Mouse (Mus musculus) gastrocnemius, postnatal 36 days (tissue): ENCODE data around the gene Nat9. TPM values are rescaled to one million over a fixed set of nuclear protein-coding genes. Genes with fewer than 3 reads are reported as not detected.

Experiments
- DNase-seq, 2 experiments: peaks; one replicate each; pipeline ENCODE4 v3.0.0; 2022
- intact Hi-C: fragments of 180-260 bp; cut with DNase I; formaldehyde crosslinking; loops from one replicate; pipeline ENCODE4 v1.15.1; 2025
- total RNA-seq, 2 experiments: library from RNA; stranded (reverse); gene quantifications; 2 replicates each; pipeline ENCODE4 v1.2.3; 2021

The Nat9 gene
- total RNA-seq, 2 experiments from 2014 or later, result 10.6 to 12.9 TPM

DNA sequence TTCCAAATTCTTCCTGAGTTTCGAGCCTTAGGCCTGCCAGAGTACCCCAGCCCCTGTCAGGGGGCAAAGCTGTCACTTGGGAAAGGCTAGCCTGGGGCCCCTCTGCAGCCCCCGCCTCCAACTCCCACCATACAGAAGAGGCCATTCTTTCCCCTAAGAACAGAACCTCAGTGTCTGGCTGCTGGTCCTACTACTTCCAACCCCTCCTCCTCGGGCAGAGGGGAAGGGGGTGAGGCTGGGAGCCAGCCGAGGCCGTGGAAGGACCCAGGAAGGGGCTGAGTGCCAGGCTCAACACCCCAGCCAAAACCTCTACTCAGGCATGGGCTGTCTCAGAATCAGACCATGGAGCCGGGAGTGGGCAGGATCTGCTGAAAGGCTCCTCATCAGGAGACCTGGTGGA, 8.5 kb downstream of the Nat9 start:
- DNase-seq, result no peak
- intact Hi-C loops, result no loop called here

DNA sequence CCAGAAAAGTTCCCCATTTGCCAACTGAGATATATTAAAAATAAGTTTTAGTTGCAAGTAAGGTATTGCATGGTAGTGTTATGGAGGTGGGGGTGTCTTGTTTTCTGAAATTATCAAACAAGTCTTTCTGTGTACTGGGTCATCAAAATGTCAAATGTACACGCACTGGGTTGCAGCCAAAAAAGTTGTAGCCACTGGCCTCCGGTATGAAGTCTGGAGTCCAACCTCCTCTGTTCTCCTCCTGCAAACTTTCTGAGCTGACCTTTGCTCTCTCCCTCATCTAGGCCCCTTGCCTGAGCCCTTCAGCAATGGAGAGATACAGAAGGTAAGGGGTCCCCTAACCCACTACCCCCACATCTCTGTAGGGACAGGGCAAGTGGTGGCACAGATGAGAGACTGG, 8.9 kb downstream of the Nat9 start:
- intact Hi-C loops, result no loop called here
- DNase-seq, result no peak

DNA sequence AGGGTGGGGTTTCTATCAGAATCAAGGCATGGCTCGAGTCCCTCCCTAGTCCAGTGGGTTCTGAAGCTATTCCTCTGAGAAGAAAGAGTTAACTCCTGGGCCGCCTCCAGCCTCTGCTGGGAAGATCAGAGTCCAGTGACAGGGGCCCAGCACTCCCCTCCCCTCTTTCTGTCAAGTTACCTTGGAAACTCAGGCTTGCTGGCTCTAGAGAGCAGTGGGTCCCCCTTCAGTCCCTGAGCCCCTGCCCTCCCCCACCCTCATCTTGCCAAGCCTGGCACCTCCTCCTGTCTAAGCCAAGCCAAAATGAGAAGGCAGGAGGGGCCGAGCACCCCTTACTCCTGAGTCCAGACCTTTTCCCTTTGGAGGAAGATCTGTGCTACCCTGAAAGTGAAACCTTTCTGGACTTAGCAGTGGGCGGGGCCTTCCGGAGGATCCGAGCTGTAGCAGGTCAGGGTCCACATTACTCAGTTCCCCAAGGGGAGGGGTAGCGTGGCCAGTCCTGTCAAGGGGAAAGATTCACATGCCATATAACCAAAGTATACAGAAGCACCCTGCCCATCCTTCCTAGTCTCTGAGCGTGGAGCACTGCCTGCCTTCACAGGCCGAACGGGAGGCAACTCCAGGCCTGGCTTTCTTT, 10.0 kb downstream of the Nat9 start:
- no peak for DNase-seq
- intact Hi-C loops, result no loop called here

DNA sequence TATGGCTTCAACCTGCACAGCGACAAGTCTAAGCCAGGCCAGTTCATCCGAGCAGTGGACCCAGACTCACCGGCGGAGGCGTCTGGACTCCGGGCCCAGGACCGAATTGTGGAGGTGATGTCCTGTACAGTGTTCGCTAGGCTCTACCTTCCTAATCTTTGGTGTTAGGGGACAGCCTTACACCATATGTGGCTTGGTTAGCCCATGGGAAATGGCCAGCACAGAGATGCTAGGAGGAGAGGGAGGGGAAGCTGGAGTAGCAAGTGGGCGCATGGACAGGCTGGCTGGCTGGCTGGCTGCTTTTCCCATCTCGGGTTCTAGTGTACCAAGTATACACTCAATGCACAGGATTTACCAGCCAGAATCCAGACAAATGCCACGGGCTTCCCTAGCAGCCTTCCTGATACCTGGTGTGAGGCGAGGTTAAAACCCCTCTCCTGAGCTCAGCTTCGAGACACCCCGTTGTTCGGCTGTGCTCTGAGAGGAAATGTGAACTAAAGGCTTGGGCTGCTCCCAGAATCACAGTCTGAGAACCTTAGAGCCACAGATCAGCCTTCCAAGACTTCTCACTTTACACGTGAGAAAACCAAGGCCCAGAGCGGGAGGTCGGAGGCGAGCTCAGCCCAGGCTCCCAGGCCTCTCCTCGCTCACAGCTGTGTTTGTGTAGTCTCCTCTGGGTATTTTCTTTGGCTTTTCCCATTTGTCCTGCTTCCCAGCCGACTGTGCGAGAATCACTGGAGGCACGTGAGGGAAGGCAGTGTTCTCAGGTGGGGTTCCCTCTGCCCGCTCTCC, 11.1 kb downstream of the Nat9 start:
- intact Hi-C loops, result no loop called here
- no peak for DNase-seq

DNA sequence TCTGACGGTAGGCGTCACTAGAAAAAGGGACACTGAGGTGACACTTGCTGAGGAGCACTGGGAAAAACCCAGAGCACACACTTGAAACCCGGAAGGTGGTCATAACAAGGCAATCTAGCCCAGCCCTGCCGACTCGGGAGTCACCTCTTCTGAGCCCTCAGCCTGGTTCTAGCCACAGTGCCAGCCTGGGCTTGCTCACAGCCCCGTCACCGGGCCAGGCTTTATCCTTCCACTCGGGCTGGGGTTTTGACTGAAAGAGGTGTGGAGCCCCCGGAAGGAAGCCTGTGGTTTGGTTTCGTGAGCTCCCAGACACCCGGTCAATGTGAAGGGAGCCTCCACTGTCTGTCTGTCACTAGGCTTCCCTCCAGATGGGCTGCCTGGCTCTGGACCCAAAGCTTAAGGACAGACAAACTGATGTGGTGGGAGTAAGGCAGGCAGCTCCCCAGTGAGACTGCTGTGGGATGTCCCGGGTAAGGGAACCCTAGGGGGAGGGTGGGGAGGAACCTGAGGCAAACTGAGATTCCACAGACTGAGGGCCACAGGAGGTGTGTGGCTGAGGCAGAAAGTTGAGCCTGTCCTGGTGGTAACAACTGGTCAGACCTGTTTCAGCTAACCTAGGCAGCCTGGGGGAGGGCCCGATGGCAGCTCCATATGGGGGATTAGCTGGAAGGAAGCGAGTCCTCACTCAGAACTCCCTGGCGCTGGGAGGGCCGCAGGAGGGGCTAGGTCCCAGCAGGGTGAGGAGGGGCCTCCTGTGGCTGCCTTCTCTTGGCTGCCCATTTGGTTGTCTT, 13.9 kb downstream of the Nat9 start:
- intact Hi-C loops, result no loop called here
- DNase-seq, result no peak

DNA sequence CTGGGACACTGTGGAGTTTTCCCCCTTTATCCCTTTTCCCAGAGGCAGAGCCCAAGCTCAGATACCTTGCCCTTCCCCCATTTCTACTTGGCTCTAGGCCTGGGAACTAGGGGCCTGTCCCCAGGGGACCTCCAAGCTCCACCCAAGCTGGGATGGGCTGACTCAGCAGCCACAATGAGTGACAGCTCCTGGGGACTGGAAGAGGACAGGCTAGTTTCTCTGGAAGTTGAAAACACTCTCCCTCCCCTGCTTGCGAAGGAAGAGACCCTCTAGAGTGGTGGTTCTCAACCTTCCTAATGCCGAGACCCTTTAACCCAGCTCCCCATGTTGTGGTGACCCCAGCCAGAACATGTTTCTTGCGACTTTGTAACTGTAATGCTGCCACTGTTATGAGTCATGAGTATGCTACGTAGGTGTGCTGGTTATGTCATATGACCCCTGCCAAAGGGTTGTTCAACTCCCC, 14.8 kb downstream of the Nat9 start:
- intact Hi-C loops, result no loop called here

DNA sequence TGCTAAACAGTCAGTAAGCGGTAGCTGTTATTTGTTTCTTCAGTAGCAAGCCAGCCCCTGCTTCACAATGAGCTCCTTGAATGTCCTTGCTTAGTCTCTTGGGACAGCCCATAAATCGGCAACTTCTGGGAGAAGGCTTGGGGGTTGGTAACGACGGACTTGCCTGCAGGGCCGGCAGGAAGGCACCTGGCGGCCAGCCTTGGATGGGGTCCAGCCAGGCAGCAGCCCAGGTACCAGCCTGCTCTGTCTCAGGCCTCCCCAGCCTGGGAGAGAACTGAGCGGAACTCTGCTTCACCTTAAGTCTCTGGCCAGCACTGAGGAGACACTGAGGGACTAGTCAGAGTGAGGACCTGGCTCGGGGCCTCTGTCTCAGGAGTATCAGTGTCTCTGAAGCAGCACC, 16.5 kb downstream of the Nat9 start:
- intact Hi-C loops, result no loop called here
- DNase-seq, result no peak

More for the DNA sequence above, 14.8 kb downstream of the Nat9 start:
- DNase-seq, result no peak

DNA sequence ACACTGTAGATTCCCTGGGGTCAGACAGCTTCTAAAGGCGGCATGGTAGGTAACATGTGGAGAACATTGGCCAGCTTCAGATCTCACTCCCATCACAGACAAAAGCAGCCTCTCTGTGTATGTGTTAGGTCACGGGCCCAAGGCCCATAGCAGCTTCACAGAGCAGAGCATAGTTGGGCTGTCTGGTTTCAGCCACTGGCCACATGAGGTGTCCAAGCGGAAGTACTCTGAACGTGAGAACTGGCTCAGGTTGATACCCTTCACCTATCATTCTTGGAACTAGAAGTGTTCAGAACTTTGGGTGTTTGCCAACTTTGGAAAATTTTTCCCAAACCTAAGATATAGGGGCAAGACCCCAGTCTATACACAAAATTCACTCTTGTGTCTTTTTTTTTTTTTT, 18.2 kb downstream of the Nat9 start:
- intact Hi-C loops, result no loop called here
- DNase-seq, result no peak

DNA sequence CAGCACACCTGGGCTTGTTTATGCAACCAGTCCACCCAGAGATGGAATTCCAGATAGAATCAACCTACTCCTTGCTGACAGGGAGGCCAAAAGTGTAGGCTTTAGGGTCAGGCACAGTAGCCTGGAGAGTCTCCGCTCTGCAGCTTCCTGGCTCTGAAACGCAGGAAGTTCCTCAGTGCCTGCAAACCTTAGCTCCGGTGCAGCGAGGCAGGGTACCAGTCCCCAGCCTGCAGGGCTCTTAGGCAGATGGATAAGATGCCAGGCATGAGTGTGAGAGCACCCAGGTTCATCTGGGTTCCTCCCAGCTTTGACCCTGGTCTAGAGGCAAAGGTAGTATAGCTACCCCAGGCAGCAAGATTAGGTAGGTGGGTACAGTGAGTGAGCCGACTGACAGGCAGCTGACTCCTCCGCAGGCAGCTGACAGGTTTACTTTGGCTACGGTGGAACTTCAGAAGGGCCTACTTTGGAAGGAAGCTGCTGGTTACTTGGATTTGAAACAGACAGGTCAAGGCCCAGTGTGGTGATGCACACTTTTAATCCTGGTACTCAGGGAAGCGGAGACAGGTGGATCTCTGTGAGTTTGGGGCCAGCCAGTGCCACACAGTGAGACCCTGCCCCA, 19.9 kb downstream of the Nat9 start:
- no peak for DNase-seq
- intact Hi-C loops, result no loop called here

DNA sequence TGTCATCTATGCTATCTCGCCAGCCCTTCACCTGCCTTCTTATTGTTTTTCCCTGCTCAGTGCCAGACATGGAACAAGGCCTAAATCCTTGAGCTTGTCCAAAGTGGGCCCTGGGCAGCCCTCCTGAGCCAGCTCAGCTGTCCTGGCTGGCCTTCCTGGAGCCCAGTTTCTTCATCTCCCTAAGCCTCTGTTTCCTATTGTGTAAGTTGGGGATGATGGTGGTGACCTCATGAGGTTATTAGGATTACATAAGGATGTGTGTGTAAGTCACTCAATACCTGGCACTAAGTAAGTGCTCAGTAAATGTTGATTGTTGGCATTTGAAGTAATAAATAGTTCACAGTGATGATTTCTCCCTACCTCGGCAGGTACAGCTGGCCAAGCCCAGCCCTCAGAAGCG, 20.9 kb downstream of the Nat9 start:
- intact Hi-C loops, result no loop called here
- DNase-seq, result no peak

DNA sequence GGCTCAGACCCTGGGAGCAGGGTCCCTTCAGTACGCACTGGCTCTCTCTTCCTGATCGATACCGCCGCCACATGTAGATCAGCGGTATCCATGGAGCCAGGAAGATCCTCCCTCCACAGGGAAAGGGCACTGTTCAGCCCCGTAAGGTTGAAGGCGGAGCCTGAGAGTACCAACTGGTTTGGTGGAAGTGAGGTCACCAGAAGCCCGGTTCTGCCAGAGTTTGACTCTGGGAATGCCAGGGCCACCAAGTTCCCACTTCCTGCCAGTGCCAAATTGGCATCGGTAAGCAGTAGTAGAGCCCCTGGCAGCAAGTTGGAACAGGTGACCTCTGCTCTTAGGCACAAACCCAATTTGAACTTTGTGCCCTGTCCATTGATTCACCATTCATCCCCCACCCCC, 22.7 kb downstream of the Nat9 start:
- DNase-seq, result peak in 1 of 2 experiments; percentile 15
- intact Hi-C loops, result no loop called here

DNA sequence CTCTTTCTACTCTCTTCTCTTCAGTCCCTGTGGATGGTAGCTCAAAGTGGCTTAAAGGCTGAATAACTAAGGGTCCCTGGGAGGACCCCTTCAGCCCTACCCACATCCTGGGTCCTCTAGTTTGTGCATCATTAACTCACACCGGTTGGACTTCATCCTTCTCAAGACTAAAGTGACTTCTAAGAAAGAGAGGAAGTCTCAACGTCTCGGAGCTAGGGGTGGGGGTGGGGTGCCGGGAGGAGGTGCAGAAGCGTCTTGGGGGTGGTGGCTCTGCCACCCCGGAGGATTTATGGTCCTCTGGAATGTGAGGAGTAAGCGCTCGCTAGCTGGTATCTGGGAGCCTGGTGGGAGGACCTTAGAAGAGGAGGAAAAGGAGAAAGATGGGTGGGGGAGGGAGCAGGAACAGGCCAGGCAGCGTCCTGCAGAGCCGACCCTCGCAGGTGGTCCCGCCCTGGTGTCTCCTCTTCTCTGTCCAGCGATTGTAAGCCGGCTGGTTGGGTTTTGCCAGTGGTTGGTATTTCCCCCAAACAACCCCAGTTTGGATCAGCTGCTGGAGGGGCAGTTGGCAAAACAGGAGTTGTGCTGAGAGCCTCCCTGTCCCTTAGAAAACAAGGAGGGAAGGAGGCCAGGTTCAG, 23.2 kb downstream of the Nat9 start:
- intact Hi-C loops, result no loop called here
- peak in 1 of 2 experiments; percentile 12 for DNase-seq

DNA sequence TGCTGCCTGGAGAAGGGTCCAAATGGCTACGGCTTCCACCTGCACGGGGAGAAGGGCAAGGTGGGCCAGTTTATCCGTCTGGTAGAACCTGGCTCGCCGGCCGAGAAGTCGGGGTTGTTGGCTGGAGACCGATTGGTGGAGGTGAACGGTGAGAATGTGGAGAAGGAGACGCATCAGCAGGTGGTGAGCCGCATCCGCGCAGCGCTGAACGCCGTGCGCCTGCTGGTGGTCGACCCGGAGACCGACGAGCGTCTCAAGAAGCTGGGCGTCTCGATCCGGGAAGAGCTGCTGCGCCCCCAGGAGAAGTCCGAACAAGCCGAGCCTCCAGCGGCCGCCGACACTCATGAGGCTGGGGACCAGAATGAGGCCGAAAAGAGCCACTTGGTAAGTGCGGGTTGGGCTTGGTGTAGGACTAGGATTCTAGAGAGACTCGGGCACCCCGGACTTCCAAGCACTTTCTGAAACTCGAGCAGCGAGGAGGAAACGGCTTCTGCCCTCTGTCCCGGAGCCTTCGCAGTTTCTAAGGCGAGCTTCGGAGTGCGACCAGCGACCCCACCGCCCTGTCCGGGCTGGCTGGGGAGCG, 24.0 kb downstream of the Nat9 start:
- intact Hi-C loops, result no loop called here
- no peak for DNase-seq

DNA sequence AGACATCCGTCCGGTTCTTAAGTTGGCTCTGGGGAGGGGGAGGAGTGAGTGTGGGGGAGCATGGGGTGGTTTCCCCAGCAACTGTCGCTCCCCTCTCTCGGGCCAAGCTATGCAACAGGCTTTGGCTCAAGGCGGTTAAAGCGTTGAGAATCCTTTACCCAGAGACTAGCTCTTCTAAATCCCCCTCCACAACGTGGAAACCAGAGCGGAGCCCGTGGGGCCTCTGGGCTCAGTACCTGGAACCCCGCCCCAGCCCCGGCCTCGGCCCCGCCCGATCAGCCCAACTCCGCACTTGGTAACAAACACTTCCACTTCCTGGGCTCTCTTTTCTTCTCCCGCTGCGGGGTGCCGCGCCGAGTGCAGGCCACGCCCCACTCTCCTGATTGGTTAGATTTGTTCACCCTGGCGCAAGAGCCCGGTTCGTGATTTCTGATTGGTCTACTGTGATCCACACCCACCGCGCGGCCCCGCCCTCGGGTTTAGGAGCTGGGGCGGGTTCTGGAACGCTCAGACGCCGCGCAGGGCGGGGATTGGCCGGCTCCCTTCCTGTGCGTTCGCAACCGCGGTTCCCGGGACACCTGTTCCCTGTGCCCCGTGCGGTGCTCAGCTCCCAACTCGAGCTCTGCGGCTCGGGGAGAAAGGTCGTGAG, 24.7 kb downstream of the Nat9 start, which contains the start of gene Slc9a3r1:
Slc9a3r1 (plus strand) TSS at position 510 of the 649 bp plus-strand sequence.
- DNase-seq, result peak; percentile 97 to 99
- intact Hi-C loops, result no loop called here

DNA sequence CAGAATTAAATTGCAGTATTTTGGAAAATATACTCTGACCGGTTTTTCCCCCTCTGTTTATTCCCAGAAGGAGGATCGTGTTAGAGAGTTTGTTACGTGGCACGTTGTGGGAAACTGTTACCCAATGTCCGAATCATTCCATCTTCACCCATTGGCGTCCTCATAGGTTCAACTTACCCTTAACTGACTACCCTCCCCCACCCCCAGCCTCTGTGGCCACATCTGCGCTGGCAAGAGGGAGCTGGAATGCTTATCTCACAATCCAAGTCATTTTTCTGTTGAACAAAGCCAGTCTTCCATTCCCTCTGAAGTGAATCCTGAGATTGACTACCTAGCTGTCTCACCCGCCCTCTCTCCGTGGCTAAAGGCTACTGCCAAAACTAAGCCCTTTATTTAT, 25.5 kb downstream of the Nat9 start:
- no peak for DNase-seq
- intact Hi-C loops, result no loop called here

DNA sequence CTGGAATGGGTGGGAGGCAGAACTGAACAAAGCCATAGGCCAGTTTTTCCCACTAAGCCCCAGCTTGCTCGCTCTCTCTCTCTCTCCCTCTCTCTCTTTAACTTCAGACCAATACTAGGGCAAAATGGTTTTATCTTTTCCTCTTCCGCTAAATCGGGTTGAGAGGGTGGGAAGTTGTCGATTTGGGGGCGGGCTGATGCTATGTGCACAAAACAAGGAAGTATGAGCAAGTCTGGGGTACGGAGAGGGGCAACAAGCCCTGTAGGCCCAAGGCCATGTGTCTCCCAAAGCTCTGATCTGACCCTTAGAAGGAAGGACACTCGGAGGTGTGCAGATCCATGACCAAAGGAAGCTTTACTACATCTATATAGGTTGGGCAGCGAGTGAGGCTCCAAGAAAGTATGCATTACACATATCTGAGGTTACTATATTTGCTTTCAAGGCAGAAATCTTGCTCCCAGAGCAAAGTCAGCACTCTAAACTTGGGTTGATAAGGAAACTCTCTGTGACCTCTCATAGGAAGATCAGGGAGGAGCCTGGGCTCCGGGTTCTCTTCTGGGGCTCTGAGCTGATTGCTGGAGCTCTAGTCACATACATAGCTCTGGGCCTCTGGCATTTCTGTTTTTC, 26.0 kb downstream of the Nat9 start:
- intact Hi-C loops, result loop anchor here (1.0 kb wide), 1 partner anchor 21 kb away; no protein-coding TSS in a partner anchor
- DNase-seq, result no peak

DNA sequence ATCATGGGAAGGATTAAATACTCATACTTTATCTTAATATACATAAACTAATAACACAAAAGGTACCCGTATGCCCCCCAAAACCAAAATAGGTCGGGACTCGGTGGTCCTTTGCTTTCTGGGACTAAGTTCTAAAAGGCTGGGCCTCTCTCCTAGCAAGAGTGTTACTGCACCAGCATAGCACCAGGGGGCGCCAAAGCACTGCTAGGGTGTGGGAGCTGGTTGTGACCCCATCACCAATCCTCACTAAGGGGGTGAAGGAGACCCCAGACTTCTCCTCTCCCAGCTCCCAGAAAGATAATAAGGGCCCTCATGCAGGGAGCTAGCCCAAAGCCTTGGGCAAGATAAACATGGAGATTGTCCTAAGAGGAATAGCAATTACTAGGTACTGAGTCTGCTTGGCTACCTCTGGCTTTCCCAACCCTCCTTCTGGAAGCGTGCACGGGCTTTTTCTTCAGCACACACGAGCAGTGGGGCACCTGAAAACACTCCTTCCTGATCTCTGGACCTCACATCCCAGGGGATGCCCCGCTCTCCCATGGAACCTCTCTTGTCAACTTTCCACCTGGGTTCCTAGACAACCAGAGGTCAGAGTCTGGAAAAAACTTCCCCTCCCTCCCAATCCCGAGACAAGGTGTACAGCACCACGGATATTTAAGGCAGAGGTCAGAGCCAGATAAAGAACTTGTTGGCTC, 26.6 kb downstream of the Nat9 start:
- intact Hi-C loops, result loop anchor here (1.0 kb wide), 1 partner anchor 21 kb away; no protein-coding TSS in a partner anchor
- peak; percentile 62 to 73 for DNase-seq
